Mouse (Mus musculus) heart, adult 2 months (tissue): ENCODE results near the gene Uap1.

ENCODE experiments used
- CTCF ChIP-seq: fragments of 200-600 bp; IDR thresholded peaks from 2 replicates; pipeline ENCODE4 v1.8.1; 2022; ENCODE audit warnings: antibody characterized with exemption, mild to moderate bottlenecking, moderate library complexity
- POLR2A ChIP-seq: fragments of 200-500 bp; IDR thresholded peaks from 2 replicates; pipeline ENCODE4 v1.6.1; 2011; ENCODE audit warnings: mild to moderate bottlenecking, low read depth, low read length, control low read depth; ENCODE audit not compliant: insufficient read depth

GRCm38 (mm10) chr1:170176661-170177239, 2.0 kb upstream of the Uap1 start:
- no peak for TF ChIP-seq CTCF
- no peak for TF ChIP-seq POLR2A
